Mouse (Mus musculus): ENCODE measurements at regions not wholly inside any gene's neighbourhood (a gene's known extent, or its start where the extent isn't known, plus 50 kb on each side); places are given as distances from the start of the nearest gene placed in this dataset.

DNA sequence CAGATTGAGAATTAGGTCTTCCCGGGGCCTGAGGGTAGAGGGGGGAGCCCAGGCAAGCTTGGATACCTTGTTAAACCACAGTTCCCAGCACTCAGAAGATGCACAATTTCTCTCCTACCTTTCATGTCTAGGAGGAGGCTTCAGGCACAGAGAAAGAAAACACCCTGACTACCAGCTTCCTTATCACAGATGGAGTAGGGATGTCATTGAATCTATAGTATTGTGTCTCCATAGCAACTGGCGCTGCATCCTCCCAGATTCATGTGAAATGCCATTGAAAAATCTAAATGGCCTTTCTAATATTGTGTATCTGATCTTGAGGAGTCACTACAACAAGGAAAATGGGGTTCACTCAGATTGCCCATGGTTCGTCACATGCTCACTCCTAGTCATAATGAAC is 88.8 kb upstream of the Zkscan2 start:
- no peak overlapping the region for H3K4me3 ChIP-seq
- intact Hi-C loops (cut with DNase I): no loop called here

DNA sequence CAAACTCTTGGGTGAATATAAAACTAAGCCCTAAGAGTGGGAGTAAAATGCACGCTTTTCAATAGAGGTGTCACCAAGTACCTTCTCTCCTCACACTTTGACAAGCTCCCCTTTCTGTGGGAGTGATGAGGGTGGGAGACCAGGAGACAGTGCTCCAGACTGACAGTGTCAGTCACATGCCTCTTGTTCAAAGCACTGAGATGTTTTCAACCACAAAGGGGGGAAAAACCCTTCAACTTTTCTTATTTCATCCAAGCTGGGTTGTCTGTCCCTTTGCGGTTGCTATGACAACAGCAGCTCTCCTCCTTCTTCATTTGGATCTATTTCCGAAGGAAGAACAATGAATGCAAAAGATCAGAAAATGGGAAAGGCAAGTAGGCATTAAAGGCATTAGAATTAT is 73.5 kb upstream of the Zkscan2 start:
- TF ChIP-seq CTCF (IDR thresholded peaks at IDR 0.05): no peak
- Histone ChIP-seq H3K4me3 (no peak overlapping the region), H3K27ac (no peak overlapping the region)
- no peak for DNase-seq
- intact Hi-C loops (cut with DNase I): no loop called here

More for the DNA sequence above, 88.8 kb upstream of the Zkscan2 start:
- no peak overlapping the region for H3K27ac ChIP-seq
- no peak for TF ChIP-seq CTCF (IDR thresholded peaks at IDR 0.05)
- DNase-seq: no peak

- no peak for TF ChIP-seq CTCF (IDR thresholded peaks at IDR 0.05)
- DNase-seq: no peak
- Histone ChIP-seq H3K4me3 (no peak overlapping the region), H3K27ac (no peak overlapping the region)
- intact Hi-C loops (cut with DNase I): no loop called here
Observed at GRCm38 (mm10) chr7:123572376-123572990, 72.2 kb upstream of the Zkscan2 start.

DNA sequence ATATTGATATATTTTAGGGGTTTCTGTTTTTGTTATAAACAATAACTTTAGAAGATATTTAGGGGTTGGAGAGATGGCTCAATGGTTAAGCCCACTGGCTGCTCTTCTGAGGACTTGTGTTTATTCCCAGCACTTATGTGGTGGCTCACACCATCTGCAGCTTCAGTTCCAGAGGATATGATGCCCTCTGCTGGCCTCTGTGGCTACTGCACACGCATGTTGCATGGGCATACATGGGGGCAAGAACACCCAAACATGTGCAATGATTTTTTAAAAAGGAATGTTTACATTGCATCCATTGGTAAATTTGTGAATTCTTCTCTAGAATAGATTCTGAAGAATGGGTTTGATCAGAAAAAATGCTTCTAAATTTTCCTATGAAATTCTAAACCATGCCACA is 66.0 kb upstream of the Zkscan2 start:
- Histone ChIP-seq H3K4me3 (no peak overlapping the region), H3K27ac (no peak overlapping the region)
- no peak for DNase-seq
- peak; percentile 22; the same call in 1 of the 2 replicates for TF ChIP-seq CTCF (IDR thresholded peaks at IDR 0.05)
- intact Hi-C loops (cut with DNase I): no loop called here

DNA sequence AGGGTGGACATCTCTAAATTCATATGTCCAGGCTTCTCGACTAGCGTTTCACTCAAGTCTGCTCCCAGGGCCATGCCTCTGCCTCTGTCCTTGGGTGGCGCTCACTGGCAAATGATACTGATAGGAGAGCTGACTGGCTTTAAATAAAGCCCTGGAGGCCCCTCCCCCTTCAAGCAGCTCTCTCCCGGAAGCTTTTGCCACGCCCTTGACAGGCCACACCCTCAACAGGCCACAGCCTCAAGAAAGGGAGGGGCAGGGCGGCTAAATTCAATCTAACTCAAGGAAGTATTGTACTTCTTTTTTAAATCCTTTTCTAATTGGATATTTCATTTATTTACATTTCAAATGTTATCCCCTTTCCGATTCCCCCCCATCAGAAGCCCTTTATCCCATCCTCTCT is 59.3 kb upstream of the Zkscan2 start:
- H3K4me3 ChIP-seq: no peak overlapping the region
- no peak overlapping the region for H3K27ac ChIP-seq
- intact Hi-C loops (cut with DNase I): no loop called here
- DNase-seq: no peak
- TF ChIP-seq CTCF (IDR thresholded peaks at IDR 0.05): no peak
